Mouse (Mus musculus): ENCODE measurements around the gene Slc25a22.

GRCm38 (mm10) chr7:141460001-141460390, 22.3 kb upstream of the Slc25a22 start:
- TF ChIP-seq CTCF (conservative IDR thresholded peaks at IDR 0.05 in 1 of 2, IDR thresholded peaks at IDR 0.05 in 1 of 2; ENCODE audit: low read depth in 2 of 2, low read length in 2 of 2) (no peak), EP300 (IDR thresholded peaks at IDR 0.05; ENCODE audit: low read length) (no peak), CHD2 (IDR thresholded peaks at IDR 0.05; ENCODE audit: low read length) (no peak), SMC3 (IDR thresholded peaks at IDR 0.05; ENCODE audit: low read depth, low read length) (no peak), POLR2A (IDR thresholded peaks at IDR 0.05; ENCODE audit: low read depth, low read length) (no peak), SIN3A (IDR thresholded peaks at IDR 0.05; ENCODE audit: low read length) (no peak), USF2 (conservative IDR thresholded peaks at IDR 0.05; ENCODE audit: low read depth, low read length) (no peak), ZC3H11A (IDR thresholded peaks at IDR 0.05; ENCODE audit: low read depth, low read length) (no peak), MAX (IDR thresholded peaks at IDR 0.05; ENCODE audit: low read length) (no peak), MXI1 (IDR thresholded peaks at IDR 0.05; ENCODE audit: low read depth, low read length) (no peak), JUND (conservative IDR thresholded peaks at IDR 0.05; ENCODE audit: low read depth, low read length) (no peak), RAD21 (IDR thresholded peaks at IDR 0.05; ENCODE audit: low read depth, low read length) (no peak)

All from CH12.LX (cell line).